Mouse (Mus musculus) MEL (cell line): Measurements from ENCODE around the gene Zfp260. TPM values are rescaled to one million over a fixed set of nuclear protein-coding genes. Genes with fewer than 3 reads are reported as not detected.
A peak's percentile ranks its signal among the peaks of the same experiment; 100 is the strongest.

Source experiments
- DNase-seq: peaks from one replicate; pipeline ENCODE4 v3.0.0; 2011; ENCODE audit warnings: low read depth, low spot score
- H3K27ac ChIP-seq: 2 replicates; pipeline ENCODE4 v1.5.1; 2012; ENCODE audit warnings: low read depth, mild to moderate bottlenecking, control low read depth, low read length, moderate library complexity; ENCODE audit not compliant: control insufficient read depth
- H3K27me3 ChIP-seq, 2 experiments: fragments of 150-350 bp in 1 of 2; sonication (generic) in 1 of 2; 2 replicates each; pipeline ENCODE4 v1.6.1; 2012; ENCODE audit warnings: low read length in 2 of 2, mild to moderate bottlenecking in 2 of 2, improper control_type of control experiment in 1 of 2, moderate library complexity in 1 of 2; ENCODE audit not compliant: insufficient read depth in 2 of 2, control insufficient read depth in 1 of 2
- H3K36me3 ChIP-seq, 2 experiments: 2 replicates each; pipeline ENCODE4 v1.6.1; 2012 to 2014; ENCODE audit warnings: low read length in 2 of 2, improper control_type of control experiment in 1 of 2, inconsistent platforms in 1 of 2, mild to moderate bottlenecking in 1 of 2; ENCODE audit not compliant: insufficient read depth in 2 of 2, control insufficient read depth in 1 of 2
- H3K4me1 ChIP-seq, 2 experiments: fragments of 150-350 bp in 1 of 2; sonication (generic) in 1 of 2; 2 replicates each; pipeline ENCODE4 v1.6.1; 2012; ENCODE audit warnings: low read length in 2 of 2, improper control_type of control experiment in 1 of 2, mild to moderate bottlenecking in 1 of 2; ENCODE audit not compliant: insufficient read depth in 2 of 2, control insufficient read depth in 1 of 2
- H3K4me3 ChIP-seq, 2 experiments: fragments of 150-350 bp in 1 of 2; sonication (generic) in 1 of 2; 2 replicates each; pipeline ENCODE4 v1.5.1; 2012; ENCODE audit warnings: low read depth in 2 of 2, low read length in 2 of 2, mild to moderate bottlenecking in 2 of 2, moderate library complexity in 2 of 2, control low read depth in 1 of 2, improper control_type of control experiment in 1 of 2; ENCODE audit not compliant: control insufficient read depth in 1 of 2, insufficient read depth in 1 of 2
- H3K79me2 ChIP-seq: 2 replicates; pipeline ENCODE4 v1.6.1; 2012; ENCODE audit warnings: mild to moderate bottlenecking, low read length, moderate library complexity; ENCODE audit not compliant: control insufficient read depth, poor library complexity, insufficient read depth
- H3K9ac ChIP-seq: 2 replicates; pipeline ENCODE4 v1.6.1; 2012; ENCODE audit warnings: low read depth, mild to moderate bottlenecking, control low read depth, low read length, moderate library complexity; ENCODE audit not compliant: control insufficient read depth, poor library complexity, severe bottlenecking
- H3K9me3 ChIP-seq: fragments of 150-350 bp; sonication (generic); replicated peaks from 2 replicates; pipeline ENCODE4 v1.6.1; 2012; ENCODE audit warnings: mild to moderate bottlenecking, low read length, improper control_type of control experiment, moderate library complexity; ENCODE audit not compliant: insufficient read depth
- BHLHE40 ChIP-seq: IDR thresholded peaks from 2 replicates; pipeline ENCODE4 v1.6.1; 2012; ENCODE audit warnings: low read depth, mild to moderate bottlenecking, inconsistent platforms, low read length, improper control_type of control experiment, borderline replicate concordance
- CHD2 ChIP-seq: IDR thresholded peaks from 2 replicates; pipeline ENCODE4 v1.6.1; 2011; ENCODE audit warnings: low read length, improper control_type of control experiment
- CTCF ChIP-seq, 3 experiments: IDR thresholded peaks in 2 of 3; conservative IDR thresholded peaks in 1 of 3; 2 replicates each; pipeline ENCODE4 v1.5.1; 2011 to 2012; ENCODE audit warnings: low read length in 3 of 3, low read depth in 2 of 3, mild to moderate bottlenecking in 2 of 3, improper control_type of control experiment in 1 of 3, inconsistent platforms in 1 of 3, mixed read lengths in 1 of 3, moderate library complexity in 1 of 3; ENCODE audit not compliant: control insufficient read depth in 1 of 3, insufficient read depth in 1 of 3, poor library complexity in 1 of 3, severe bottlenecking in 1 of 3
- EP300 ChIP-seq, 2 experiments: IDR thresholded peaks; 2 replicates each; pipeline ENCODE4 v1.6.1; 2011; ENCODE audit warnings: improper control_type of control experiment in 2 of 2, low read length in 2 of 2, low read depth in 1 of 2, mild to moderate bottlenecking in 1 of 2
- ETS1 ChIP-seq: IDR thresholded peaks from 2 replicates; pipeline ENCODE4 v1.6.1; 2012; ENCODE audit warnings: low read depth, mild to moderate bottlenecking, inconsistent platforms, low read length, improper control_type of control experiment, moderate library complexity
- GATA1 ChIP-seq: IDR thresholded peaks from 2 replicates; pipeline ENCODE4 v1.6.1; 2011; ENCODE audit warnings: low read depth, low read length, improper control_type of control experiment
- JUND ChIP-seq: IDR thresholded peaks from 2 replicates; pipeline ENCODE4 v1.6.1; 2011; ENCODE audit warnings: low read depth, mild to moderate bottlenecking, improper control_type of control experiment, low read length
- MAZ ChIP-seq: IDR thresholded peaks from 2 replicates; pipeline ENCODE4 v1.6.1; 2012; ENCODE audit warnings: low read depth, mild to moderate bottlenecking, inconsistent platforms, low read length, improper control_type of control experiment
- MEF2A ChIP-seq: IDR thresholded peaks from 2 replicates; pipeline ENCODE4 v1.6.1; 2014; ENCODE audit warnings: low read depth, mild to moderate bottlenecking, inconsistent platforms, low read length, improper control_type of control experiment; ENCODE audit not compliant: poor library complexity, insufficient replicate concordance, severe bottlenecking; ENCODE audit errors: extremely low read depth
- MXI1 ChIP-seq: IDR thresholded peaks from 2 replicates; pipeline ENCODE4 v1.6.1; 2011; ENCODE audit warnings: mild to moderate bottlenecking, low read depth, low read length, improper control_type of control experiment
- NRF1 ChIP-seq: IDR thresholded peaks from 2 replicates; pipeline ENCODE4 v1.6.1; 2014; ENCODE audit warnings: low read depth, mild to moderate bottlenecking, inconsistent platforms, low read length, improper control_type of control experiment, moderate library complexity; ENCODE audit not compliant: poor library complexity, insufficient read depth, severe bottlenecking
- POLR2A ChIP-seq, 2 experiments: IDR thresholded peaks; 2 replicates each; pipeline ENCODE4 v1.6.1; 2011 to 2012; ENCODE audit warnings: low read length in 2 of 2, mild to moderate bottlenecking in 2 of 2, control low read depth in 1 of 2, improper control_type of control experiment in 1 of 2, low read depth in 1 of 2, moderate library complexity in 1 of 2; ENCODE audit not compliant: control insufficient read depth in 1 of 2, insufficient read depth in 1 of 2, poor library complexity in 1 of 2
- POLR2AphosphoS2 ChIP-seq: IDR thresholded peaks from 2 replicates; pipeline ENCODE4 v1.6.1; 2011; ENCODE audit warnings: low read length, improper control_type of control experiment
- POLR2AphosphoS5 ChIP-seq: IDR thresholded peaks from 2 replicates; pipeline ENCODE4 v1.6.1; 2012; ENCODE audit warnings: low read depth, borderline replicate concordance, mild to moderate bottlenecking, inconsistent platforms, low read length, moderate library complexity, mixed read lengths
- RAD21 ChIP-seq: IDR thresholded peaks from 2 replicates; pipeline ENCODE4 v1.6.1; 2011; ENCODE audit warnings: mild to moderate bottlenecking, low read depth, low read length, improper control_type of control experiment
- RCOR1 ChIP-seq: IDR thresholded peaks from 2 replicates; pipeline ENCODE4 v1.6.1; 2012; ENCODE audit warnings: low read depth, mild to moderate bottlenecking, inconsistent platforms, low read length, improper control_type of control experiment
- SIN3A ChIP-seq: IDR thresholded peaks from 2 replicates; pipeline ENCODE4 v1.6.1; 2012; ENCODE audit warnings: low read length, improper control_type of control experiment, inconsistent platforms
- SMC3 ChIP-seq: IDR thresholded peaks from 2 replicates; pipeline ENCODE4 v1.6.1; 2011; ENCODE audit warnings: low read depth, low read length, improper control_type of control experiment
- TCF12 ChIP-seq: IDR thresholded peaks from 2 replicates; pipeline ENCODE4 v1.6.1; 2014; ENCODE audit warnings: low read depth, mild to moderate bottlenecking, inconsistent platforms, low read length, improper control_type of control experiment, moderate library complexity
- ZKSCAN1 ChIP-seq: IDR thresholded peaks from 2 replicates; pipeline ENCODE4 v1.6.1; 2012; ENCODE audit warnings: low read depth, mild to moderate bottlenecking, inconsistent platforms, low read length, improper control_type of control experiment, moderate library complexity
- ZNF384 ChIP-seq: IDR thresholded peaks from 2 replicates; pipeline ENCODE4 v1.6.1; 2012; ENCODE audit warnings: low read depth, mild to moderate bottlenecking, inconsistent platforms, low read length, improper control_type of control experiment
- polyA plus RNA-seq, 2 experiments: library from polyadenylated mRNA; stranded (reverse) in 1 of 2; unstranded in 1 of 2; fragments of >175 nt in 1 of 2; fragments of >200 nt in 1 of 2; gene quantifications; 2 replicates each; pipeline versions ENCODE4 v1.2.1 to v1.2.4; 2012; ENCODE audit warnings: low replicate concordance in 2 of 2, low read depth in 1 of 2; ENCODE audit not compliant: insufficient read length in 2 of 2, insufficient read depth in 1 of 2, missing spikeins in 1 of 2
- total RNA-seq: library from RNA; depleted of rRNA; stranded (reverse); fragments of 300-350 nt; gene quantifications from 2 replicates; pipeline ENCODE4 v1.2.3, GENCODE M21; 2012

The Zfp260 gene
- total and polyA plus RNA-seq, 3 experiments = 4.8 to 5.5 TPM; not detected in 1

- Histone ChIP-seq H3K27ac (no peak overlapping the region), H3K36me3 (no peaks in the 10 kb centered on the region), H3K4me3 (no peak overlapping the region), H3K79me2 (no peaks in the 10 kb centered on the region), H3K9me3 (no peaks in the 10 kb centered on the region), H3K9ac (no peak overlapping the region), H3K4me1 (no peaks in the 10 kb centered on the region), H3K27me3 (no peaks in the 10 kb centered on the region)
- TF ChIP-seq ZNF384 (no peak), SMC3 (peak; percentile 61), CHD2 (no peak), GATA1 (peak; percentile 34; the same call in 1 of the 2 replicates), RAD21 (peak; percentile 43), SIN3A (no peak), CTCF (IDR thresholded peaks at IDR 0.05 in 2 of 3, conservative IDR thresholded peaks at IDR 0.05 in 1 of 3; ENCODE audit: control insufficient read depth in 1 of 3, insufficient read depth in 1 of 3, low read depth in 2 of 3, low read length in 3 of 3, poor library complexity in 1 of 3, severe bottlenecking in 1 of 3) (peak; percentile 46 to 59 (median 57); a peak in 5 of 6 replicates)
- DNase-seq = peak; percentile 67
These were observed 32.1 kb upstream of the Zfp260 start for GRCm38 (mm10) chr7:30062478-30062877.

- no peak overlapping the region for H3K9ac ChIP-seq
- no peak for TF ChIP-seq CHD2
- no peak for TF ChIP-seq BHLHE40
- no peak for TF ChIP-seq TCF12
- TF ChIP-seq RCOR1 = no peak
- TF ChIP-seq MEF2A = no peak
- no peak for TF ChIP-seq GATA1
- no peak for TF ChIP-seq ETS1
- no peak for TF ChIP-seq MXI1
- no peak for TF ChIP-seq JUND
- TF ChIP-seq POLR2A (IDR thresholded peaks at IDR 0.05; ENCODE audit: control insufficient read depth in 1 of 2, insufficient read depth in 1 of 2, low read depth in 1 of 2, low read length in 2 of 2, poor library complexity in 1 of 2) = no peak
- no peak for TF ChIP-seq NRF1
- TF ChIP-seq EP300 (IDR thresholded peaks at IDR 0.05; ENCODE audit: low read depth in 1 of 2, low read length in 2 of 2) = no peak
- no peak for TF ChIP-seq POLR2AphosphoS2
- no peak for TF ChIP-seq MAZ
- no peak for TF ChIP-seq POLR2AphosphoS5
- no peak for TF ChIP-seq ZNF384
- no peak for TF ChIP-seq ZKSCAN1
- H3K36me3 ChIP-seq = no peaks in the 10 kb centered on the region
- no peaks in the 10 kb centered on the region for H3K79me2 ChIP-seq
- H3K4me1 ChIP-seq = no peaks in the 10 kb centered on the region
- no peak overlapping the region for H3K27ac ChIP-seq
- H3K4me3 ChIP-seq = no peak overlapping the region
- H3K9me3 ChIP-seq = no peaks in the 10 kb centered on the region
- DNase-seq = no peak
- H3K27me3 ChIP-seq = no peaks in the 10 kb centered on the region
These were observed 30.0 kb upstream of the Zfp260 start for GRCm38 (mm10) chr7:30064622-30065021.
